Mouse (Mus musculus): ENCODE measurements around the gene Nvl. TPM values are rescaled to one million over a fixed set of nuclear protein-coding genes. Genes with fewer than 3 reads are reported as not detected.

Gene Nvl
- polyA plus RNA-seq (2012; fragmentation: generic; extraction: Trizol): 1 to 10 TPM; 1.1 to 6.3 TPM

GRCm38 (mm10) chr1:181143950-181144836 is at the start of gene Nvl, which contains the start of gene Cnih4:
Gene Nvl, minus strand, starts transcription at chr1:181144204.
Gene Cnih4, plus strand, starts transcription at chr1:181144693.

GRCm38 (mm10) chr1:181050937-181051336 is 93.1 kb downstream of the Nvl start, which contains the start of gene 9130409I23Rik:
Gene 9130409I23Rik, plus strand, starts transcription at chr1:181051237.

Other genes with a start within 250 kb of the Nvl start
- 100 to 1,000 TPM in 1 of 2 experiments, 10 to 100 TPM in 1; 60.0 to 102 TPM for gene Pycr2, start 239.9 kb downstream of the Nvl start, polyA plus RNA-seq (2012; fragmentation: generic; extraction: Trizol)
- gene Lefty1, start 209.2 kb downstream of the Nvl start, polyA plus RNA-seq (2012; fragmentation: generic; extraction: Trizol): under 1 TPM; 0.02 to 0.13 TPM
- 10 to 100 TPM; 21.2 to 65.8 TPM for gene Tmem63a, start 201.9 kb downstream of the Nvl start, polyA plus RNA-seq (2012; fragmentation: generic; extraction: Trizol)
- gene Ephx1, start 123.3 kb downstream of the Nvl start, polyA plus RNA-seq (2012; fragmentation: generic; extraction: Trizol): 100 to 1,000 TPM; 246 to 537 TPM
- not detected for gene 9130409I23Rik, start 93.0 kb downstream of the Nvl start, polyA plus RNA-seq (2012; fragmentation: generic; extraction: Trizol)
- gene Cnih4, start 489 bp upstream of the Nvl start, polyA plus RNA-seq (2012; fragmentation: generic; extraction: Trizol): 100 to 1,000 TPM in 1 of 2 experiments, 10 to 100 TPM in 1; 44.8 to 103 TPM
- gene Wdr26, start 67.8 kb upstream of the Nvl start, polyA plus RNA-seq (2012; fragmentation: generic; extraction: Trizol): 10 to 100 TPM in 1 of 2 experiments, 1 to 10 TPM in 1; 7.3 to 20.4 TPM
- gene Cnih3, start 208.4 kb upstream of the Nvl start, polyA plus RNA-seq (2012; fragmentation: generic; extraction: Trizol): under 1 TPM in 1 of 2 experiments, not detected in 1; 0.07 TPM

Data from C3H10T1/2 (cell line).